Mouse (Mus musculus) spleen, adult 2 months (tissue): ENCODE measurements around the gene Sec63. TPM values are rescaled to one million over a fixed set of nuclear protein-coding genes. Genes with fewer than 3 reads are reported as not detected.

Experiments
- DNase-seq, 2 experiments: peaks; one replicate each; pipeline versions ENCODE4 v3.0.0 to v3.0.0-alpha.2; 2012 to 2021; ENCODE audit warnings: low spot score in 2 of 2, low read depth in 1 of 2
- H3K27ac ChIP-seq: fragments of 200-500 bp; 2 replicates; pipeline ENCODE4 v1.5.1; 2012; ENCODE audit warnings: low read length, inconsistent platforms; ENCODE audit not compliant: insufficient read depth
- H3K27me3 ChIP-seq: fragments of 200-500 bp; 2 replicates; pipeline ENCODE4 v1.6.1; 2012; ENCODE audit warnings: mild to moderate bottlenecking, moderate library complexity, low read length, inconsistent platforms; ENCODE audit not compliant: control insufficient read depth, insufficient read depth
- H3K36me3 ChIP-seq: fragments of 200-500 bp; 2 replicates; pipeline ENCODE4 v1.6.1; 2012; ENCODE audit warnings: mild to moderate bottlenecking, low read length, inconsistent platforms; ENCODE audit not compliant: control insufficient read depth, insufficient read depth
- H3K4me1 ChIP-seq: fragments of 200-500 bp; 2 replicates; pipeline ENCODE4 v1.6.1; 2011; ENCODE audit warnings: inconsistent platforms; ENCODE audit not compliant: control insufficient read depth, insufficient read depth, insufficient read length
- H3K4me3 ChIP-seq: fragments of 200-500 bp; 2 replicates; pipeline ENCODE4 v1.5.1; 2011; ENCODE audit warnings: mild to moderate bottlenecking, inconsistent platforms; ENCODE audit not compliant: insufficient read depth, insufficient read length; ENCODE audit errors: extremely low read depth
- CTCF ChIP-seq: fragments of 200-500 bp; IDR thresholded peaks from 2 replicates; pipeline ENCODE4 v1.5.1; 2011; ENCODE audit warnings: mild to moderate bottlenecking, inconsistent platforms; ENCODE audit not compliant: insufficient read depth, insufficient read length, insufficient replicate concordance; ENCODE audit errors: extremely low read depth
- POLR2A ChIP-seq: fragments of 200-500 bp; IDR thresholded peaks from 2 replicates; pipeline ENCODE4 v1.6.1; 2011; ENCODE audit warnings: low read depth, low read length, inconsistent platforms
- WGBS: fragments of 180-500 bp; shearing (Covaris S2); methylation state at CpG from one replicate; pipeline ENCODE4 v1.1.7; 2018; 5-methylcytosine and 5-hydroxymethylcytosine counted together
- polyA plus RNA-seq: library from polyadenylated mRNA; depleted of rRNA; stranded (reverse); fragments of >200 nt; gene quantifications from 2 replicates; pipeline ENCODE4 v1.2.3, GENCODE M21; 2012

The Sec63 gene
- polyA plus RNA-seq, 1 experiment, result 4.7 TPM

- Histone ChIP-seq H3K27ac (peak overlapping the region; percentile 39; the same call in 1 of the 2 replicates), H3K4me3 (no peak overlapping the region), H3K36me3 (peaks cover 5% of the 10 kb centered on the region; the same call in 1 of the 2 replicates), H3K27me3 (no peaks in the 10 kb centered on the region), H3K4me1 (peaks cover 4% of the 10 kb centered on the region; the same call in 1 of the 2 replicates)
- WGBS, result 68% methylated on average over 2 of the region's 2 CpGs
- no peak for DNase-seq
- TF ChIP-seq CTCF, result no peak
- TF ChIP-seq POLR2A, result no peak
Observed at GRCm38 (mm10) chr10:42838736-42839135, 77.4 kb downstream of the Sec63 start.

GRCm38 (mm10) chr10:42840036-42840435, 78.7 kb downstream of the Sec63 start:
- Histone ChIP-seq H3K4me1 (peaks cover 4% of the 10 kb centered on the region; the same call in 1 of the 2 replicates), H3K36me3 (no peaks in the 10 kb centered on the region), H3K4me3 (no peak overlapping the region), H3K27me3 (no peaks in the 10 kb centered on the region), H3K27ac (no peak overlapping the region)
- DNase-seq, result no peak
- TF ChIP-seq POLR2A (no peak), CTCF (no peak)
- WGBS, result 92% methylated on average over 11 of the region's 11 CpGs

- Histone ChIP-seq H3K36me3 (no peaks in the 10 kb centered on the region), H3K27ac (no peak overlapping the region), H3K4me3 (no peak overlapping the region), H3K4me1 (peaks cover 4% of the 10 kb centered on the region; the same call in 1 of the 2 replicates), H3K27me3 (no peaks in the 10 kb centered on the region)
- 79% methylated on average over 16 of the region's 16 CpGs for WGBS
- no peak for TF ChIP-seq POLR2A
- TF ChIP-seq CTCF, result peak; percentile 50; the same call in 1 of the 2 replicates
- DNase-seq, result no peak
Observed at GRCm38 (mm10) chr10:42841531-42842195, 80.4 kb downstream of the Sec63 start.

- peak in 1 of 2 experiments; percentile 57 for DNase-seq
- TF ChIP-seq CTCF, result peak; percentile 91
- no peak for TF ChIP-seq POLR2A
- Histone ChIP-seq H3K4me1 (peaks cover 4% of the 10 kb centered on the region; the same call in 1 of the 2 replicates), H3K27me3 (no peaks in the 10 kb centered on the region), H3K36me3 (no peaks in the 10 kb centered on the region), H3K27ac (no peak overlapping the region), H3K4me3 (no peak overlapping the region)
- 31% methylated on average over 9 of the region's 9 CpGs for WGBS
Observed at GRCm38 (mm10) chr10:42842358-42842757, 81.1 kb downstream of the Sec63 start.

GRCm38 (mm10) chr10:42843416-42843815, 82.1 kb downstream of the Sec63 start:
- Histone ChIP-seq H3K4me1 (peaks cover 8% of the 10 kb centered on the region; the same call in 1 of the 2 replicates), H3K27ac (no peak overlapping the region), H3K27me3 (no peaks in the 10 kb centered on the region), H3K4me3 (no peak overlapping the region), H3K36me3 (no peaks in the 10 kb centered on the region)
- TF ChIP-seq POLR2A, result no peak
- no peak for TF ChIP-seq CTCF
- DNase-seq, result no peak
- 25% methylated on average over 1 of the region's 1 CpGs for WGBS

GRCm38 (mm10) chr10:42845480-42845879, 84.2 kb downstream of the Sec63 start:
- Histone ChIP-seq H3K36me3 (no peaks in the 10 kb centered on the region), H3K4me1 (peaks cover 11% of the 10 kb centered on the region; the same call in 1 of the 2 replicates), H3K4me3 (no peak overlapping the region), H3K27ac (no peak overlapping the region), H3K27me3 (no peaks in the 10 kb centered on the region)
- no peak for TF ChIP-seq POLR2A
- TF ChIP-seq CTCF, result no peak
- 81% methylated on average over 1 of the region's 1 CpGs for WGBS
- DNase-seq, result no peak

- Histone ChIP-seq H3K27me3 (no peaks in the 10 kb centered on the region), H3K4me3 (no peak overlapping the region), H3K36me3 (no peaks in the 10 kb centered on the region), H3K27ac (peak overlapping the region; percentile 67), H3K4me1 (peaks cover 9% of the 10 kb centered on the region; the same call in 1 of the 2 replicates)
- DNase-seq, result no peak
- TF ChIP-seq POLR2A (no peak), CTCF (no peak)
- WGBS, result 72% methylated on average over 13 of the region's 13 CpGs
Observed at GRCm38 (mm10) chr10:42848179-42849080, 87.1 kb downstream of the Sec63 start.
